15 mouse cellular contexts compared by ENCODE assay signal in the genomic region with DNA sequence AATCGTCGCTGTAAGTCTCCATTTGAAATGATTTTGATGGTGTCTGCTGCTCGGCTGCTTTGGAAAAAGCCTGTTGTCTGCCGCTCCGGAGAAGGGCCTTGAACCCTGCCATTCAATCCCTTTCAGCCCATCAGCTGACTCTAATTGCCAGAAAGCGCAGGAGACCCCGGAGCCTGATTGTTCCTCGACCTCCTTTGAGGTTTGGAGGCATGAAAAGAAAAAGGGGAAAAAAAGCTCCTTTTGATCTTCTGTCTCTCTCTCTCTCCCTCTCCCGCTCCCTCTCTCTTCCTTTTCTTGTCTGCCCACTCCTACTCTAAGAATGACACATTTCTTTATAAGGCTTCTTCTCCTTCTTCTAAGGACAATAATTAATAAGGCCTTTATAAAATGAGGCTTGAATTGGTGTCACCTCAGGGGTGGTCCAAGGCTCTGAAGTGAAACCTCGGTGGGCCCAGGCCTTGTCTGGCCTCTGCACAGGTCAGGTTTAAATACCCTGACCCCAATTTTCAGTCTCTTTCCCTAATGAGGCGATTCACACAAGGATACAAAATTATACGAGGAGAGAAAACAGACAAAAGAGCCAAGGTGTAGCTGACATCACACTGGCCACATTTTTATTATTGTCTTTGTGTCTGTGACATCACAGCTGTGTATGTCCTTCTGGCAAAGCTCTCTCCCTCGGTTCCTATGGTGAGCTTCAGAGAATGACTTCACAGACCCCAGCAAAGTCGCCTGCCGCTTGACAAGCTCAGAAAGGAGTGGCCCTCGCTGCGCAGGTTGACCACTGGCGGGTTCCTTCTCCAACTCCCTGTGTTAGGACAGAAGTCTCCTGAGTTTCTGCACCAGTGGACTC.
DNase-seq lines count a peak whose midpoint lies in the region; ATAC-seq and TF ChIP-seq lines count a peak whose summit lies in the region.
"Had no signal": no experiment of that assay in that cellular context is flagged by ENCODE, and none has a peak within 500 bp of the region (broad histone marks: within the 10 kb centered on the region; RNA-seq: fewer than 3 reads in every experiment).

No protein-coding gene starts in this region.

- H3K27ac ChIP-seq in testis, adult 2 months (ENCODE audit: control insufficient read depth, insufficient read depth, low read depth, low read length) = no peak overlapping the region
- H3K27ac ChIP-seq in forebrain, embryonic 15.5 days (replicated peaks) = 0 out of 2 replicates have a peak overlapping the region, but pooled peaks have one; percentile 35
- H3K27ac ChIP-seq in midbrain, embryonic 13.5 days = peak overlapping the region; percentile 76
- H3K27ac ChIP-seq: liver, embryonic 14.5 days had no signal

- no peaks in the 10 kb centered on the region for H3K36me3 ChIP-seq in testis, adult 2 months (ENCODE audit: control insufficient read depth, insufficient read depth, low read length)
- no peaks in the 10 kb centered on the region for H3K36me3 ChIP-seq in forebrain, embryonic 15.5 days
- H3K36me3 ChIP-seq in midbrain, embryonic 13.5 days = no peaks in the 10 kb centered on the region

- H3K4me1 ChIP-seq in testis, adult 2 months (ENCODE audit: control insufficient read depth, insufficient read depth, low read length) = no peaks in the 10 kb centered on the region
- H3K4me1 ChIP-seq in forebrain, embryonic 15.5 days = peaks cover 10% of the 10 kb centered on the region
- peaks cover 18% of the 10 kb centered on the region for H3K4me1 ChIP-seq in midbrain, embryonic 13.5 days (replicated peaks)

- no peaks in the 10 kb centered on the region for H3K27me3 ChIP-seq in testis, adult 2 months (ENCODE audit: control insufficient read depth, insufficient read depth, low read length)
- H3K27me3 ChIP-seq in forebrain, embryonic 15.5 days = peaks cover 4% of the 10 kb centered on the region; the same call in 1 of the 2 replicates
- peaks cover 29% of the 10 kb centered on the region for H3K27me3 ChIP-seq in midbrain, embryonic 13.5 days

- peak; percentile 84 for ATAC-seq in forebrain, embryonic 15.5 days (replicated peaks)
- ATAC-seq in midbrain, embryonic 13.5 days = peak; percentile 89
- no peak for ATAC-seq in megakaryocyte progenitor cell, adult 5-6 weeks (replicated peaks; ENCODE audit: poor library complexity)
- ATAC-seq: intestine, embryonic 16.5 days had no signal

- 10% methylated on average over 18 of the region's 18 CpGs for WGBS in forebrain, embryonic 15.5 days
- 5% methylated on average over 18 of the region's 18 CpGs for WGBS in midbrain, embryonic 13.5 days

- no peak; the same call in 1 of the 2 replicates for TF ChIP-seq POLR2A in testis, adult 2 months (IDR thresholded peaks at IDR 0.05; ENCODE audit: control insufficient read depth, low read depth, low read length)

- peak overlapping the region; percentile 73 for H3K4me3 ChIP-seq in testis, adult 2 months (ENCODE audit: control insufficient read depth, low read depth, low read length)
- H3K4me3 ChIP-seq in forebrain, embryonic 15.5 days = no peak overlapping the region
- no peak overlapping the region for H3K4me3 ChIP-seq in midbrain, embryonic 13.5 days (replicated peaks)

- H3K9me3 ChIP-seq in forebrain, embryonic 15.5 days = no peaks in the 10 kb centered on the region
- H3K9me3 ChIP-seq in midbrain, embryonic 13.5 days = no peaks in the 10 kb centered on the region

- H3K4me2 ChIP-seq in forebrain, embryonic 15.5 days (replicated peaks) = no peak overlapping the region
- peak overlapping the region; percentile 35 for H3K4me2 ChIP-seq in midbrain, embryonic 13.5 days (replicated peaks)

- H3K9ac ChIP-seq in forebrain, embryonic 15.5 days (replicated peaks) = no peak overlapping the region
- no peak overlapping the region for H3K9ac ChIP-seq in midbrain, embryonic 13.5 days (replicated peaks)
- H3K9ac ChIP-seq: liver, embryonic 14.5 days had no signal

- no peak for DNase-seq in testis, postnatal 14 days (ENCODE audit: low spot score)
- no peak for DNase-seq in adrenal gland, adult 18-20 months (ENCODE audit: low spot score in 2 of 2)
- DNase-seq in gastrocnemius, postnatal 4 days (ENCODE audit: low spot score in 2 of 2) = no peak
- DNase-seq: adrenal gland, postnatal 14 days; B cell, adult 2 months; cerebellum, postnatal 25 days; kidney, postnatal 10 days; layer of hippocampus, adult 9-11 months; lung, postnatal 36 days had no signal

- no peak for TF ChIP-seq CTCF in testis, adult 2 months (IDR thresholded peaks at IDR 0.05; ENCODE audit: control insufficient read depth, insufficient read depth, insufficient replicate concordance, low read depth, low read length)
